Mouse (Mus musculus) cerebellum, adult 18-20 months (tissue): Measurements from ENCODE around the gene Gm45713.
"Not testable (repeated sequence)": the region's sequence is repeated elsewhere in the genome, so short reads cannot be mapped to it uniquely, and the experiment has no call there.

Source experiments
- DNase-seq, 2 experiments: peaks; one replicate each; pipeline ENCODE4 v3.0.0; 2021

The Gm45713 gene

DNA sequence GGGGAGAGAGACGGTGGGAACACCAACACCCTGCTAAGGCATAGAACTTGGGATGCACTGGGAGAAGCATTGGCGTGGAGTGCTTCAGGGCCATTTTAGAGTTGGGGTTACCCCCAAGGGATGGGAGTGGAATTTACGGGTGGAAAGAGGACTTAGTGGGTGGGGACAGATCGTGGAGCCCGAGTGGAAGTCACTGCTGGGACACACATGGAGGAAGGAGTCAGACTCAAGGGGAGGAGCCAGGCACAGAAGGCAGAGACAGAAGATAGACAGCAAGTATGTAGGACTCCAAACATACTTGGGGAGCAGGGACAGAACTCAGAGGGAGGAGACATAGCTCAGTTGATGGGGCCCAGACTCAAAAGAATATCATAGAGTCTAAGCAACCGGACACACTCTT lies 26.5 kb upstream of the Gm45713 start:
- peak in 1 of 2 experiments; percentile 61 for DNase-seq

DNA sequence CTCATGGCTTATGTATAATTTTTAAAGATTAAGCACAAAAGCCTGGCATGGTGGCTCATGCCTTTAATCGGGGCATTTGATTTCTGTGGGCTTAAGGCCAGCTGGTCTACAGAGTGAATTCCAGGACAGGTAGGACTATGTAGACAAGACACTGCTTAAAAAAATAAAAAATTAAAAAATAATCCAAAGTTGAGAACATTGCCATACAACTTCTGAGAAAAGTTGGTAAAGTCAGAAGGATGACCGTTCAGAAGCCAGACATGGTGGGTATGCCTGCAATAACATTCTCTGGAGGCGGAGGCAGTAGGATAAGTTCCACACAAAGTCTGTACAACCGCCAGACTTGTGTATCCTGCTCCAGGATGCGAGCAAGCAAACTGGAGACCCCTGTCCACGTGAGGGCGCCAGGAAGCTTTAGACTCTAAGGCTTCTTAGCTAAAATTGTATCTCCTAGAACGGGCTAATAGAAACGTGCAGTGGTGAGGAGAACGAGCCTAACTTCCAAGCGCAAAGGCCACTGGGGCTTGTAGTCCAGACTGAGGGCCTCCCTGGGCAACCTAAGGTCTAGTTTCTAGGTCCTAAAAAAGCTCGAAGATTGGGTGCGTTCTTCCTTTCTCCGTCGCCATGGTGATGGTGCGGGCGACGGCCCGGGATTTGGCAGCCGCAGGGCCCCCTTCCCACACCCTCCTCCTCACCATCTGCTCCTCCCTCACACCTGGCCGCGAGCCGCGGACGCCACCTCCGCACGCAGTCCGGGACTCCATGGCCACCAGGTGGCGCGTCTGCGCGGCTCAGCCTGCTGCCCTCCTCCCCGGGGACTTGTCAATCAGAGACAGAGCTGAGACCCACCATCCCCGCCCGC lies 25.8 kb upstream of the Gm45713 start:
- DNase-seq, result peak; percentile 97 to 99

DNA sequence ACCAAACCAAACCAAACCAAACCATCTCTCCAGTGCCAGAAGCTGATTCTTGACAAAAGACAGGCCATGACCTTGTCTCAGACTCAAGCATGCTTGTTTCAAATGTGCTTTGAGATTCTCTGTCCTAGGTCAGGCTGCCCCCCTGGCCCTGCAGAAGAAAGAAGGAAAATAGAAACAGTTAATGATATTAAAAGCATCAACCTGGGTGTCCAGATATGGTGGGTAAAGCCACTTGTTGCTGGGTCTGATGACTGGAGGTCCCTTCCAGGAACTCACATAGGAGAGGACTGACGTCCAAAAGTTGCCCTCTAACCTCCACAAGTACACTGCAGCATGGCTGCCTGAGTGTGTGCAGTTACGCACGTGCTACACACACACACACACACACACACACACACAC lies 24.8 kb upstream of the Gm45713 start:
- peak in 1 of 2 experiments; percentile 15 for DNase-seq

- no peak for DNase-seq
Measured at GRCm38 (mm10) chr7:45160316-45160800, 24.3 kb upstream of the Gm45713 start.

GRCm38 (mm10) chr7:45158991-45159390 lies 23.0 kb upstream of the Gm45713 start:
- peak in 1 of 2 experiments; percentile 18 for DNase-seq

- no peak for DNase-seq
Measured at GRCm38 (mm10) chr7:45157459-45157858, 21.4 kb upstream of the Gm45713 start.

DNA sequence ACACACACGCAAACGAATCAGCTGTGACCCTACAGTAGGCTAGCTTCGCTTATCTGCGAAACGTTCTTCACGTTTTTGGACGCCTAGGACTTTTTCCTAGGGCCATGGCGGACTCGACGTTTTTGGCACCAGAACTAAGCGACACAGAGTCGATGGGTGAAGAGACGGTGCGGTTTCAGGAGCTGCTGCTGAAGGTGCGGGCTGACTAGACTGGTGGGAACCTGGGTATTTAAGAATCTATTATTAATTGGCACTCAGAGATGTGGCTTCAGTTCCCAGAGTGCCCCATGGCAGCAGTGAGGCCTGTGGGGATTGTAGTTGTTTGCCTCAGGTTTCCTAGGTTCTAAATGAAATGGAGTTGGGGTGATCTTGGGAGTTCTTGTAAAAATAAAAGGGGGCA lies 20.2 kb upstream of the Gm45713 start:
- no peak for DNase-seq

- no peak for DNase-seq
Measured at GRCm38 (mm10) chr7:45155590-45155989, 19.6 kb upstream of the Gm45713 start.

DNA sequence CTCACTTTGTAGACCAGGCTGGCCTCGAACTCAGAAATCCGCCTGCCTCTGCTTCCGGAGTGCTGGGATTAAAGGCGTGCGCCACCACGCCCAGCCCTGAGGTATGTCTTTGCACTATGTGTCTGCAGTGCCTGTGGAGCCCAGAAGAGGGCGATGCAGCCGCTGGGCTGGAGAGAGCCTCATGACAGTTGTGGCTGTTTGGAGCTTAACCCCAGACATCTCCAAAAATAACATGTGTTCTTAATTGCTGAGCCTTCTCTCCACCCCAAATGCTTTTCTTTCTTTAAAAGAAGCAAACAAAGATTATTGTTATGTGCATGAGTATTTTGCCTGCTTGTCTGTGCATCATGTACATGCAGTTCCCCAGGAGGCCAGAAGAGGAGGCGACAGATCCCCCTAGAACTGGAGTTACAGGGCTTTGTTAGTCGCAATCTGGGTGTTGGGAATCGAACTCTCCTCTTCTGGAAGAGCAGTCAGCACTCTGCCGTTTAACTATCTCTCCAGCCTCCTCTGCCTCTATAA lies 19.0 kb upstream of the Gm45713 start:
- peak; percentile 66 to 70 for DNase-seq

- peak; percentile 97 to 99 for DNase-seq
Measured at GRCm38 (mm10) chr7:45154096-45154992, 18.3 kb upstream of the Gm45713 start, which contains the start of the genes Pih1d1 and Aldh16a1. TSS of gene Pih1d1 (plus strand) at chr7:45154303. TSS of gene Aldh16a1 (minus strand) at chr7:45154584.

DNA sequence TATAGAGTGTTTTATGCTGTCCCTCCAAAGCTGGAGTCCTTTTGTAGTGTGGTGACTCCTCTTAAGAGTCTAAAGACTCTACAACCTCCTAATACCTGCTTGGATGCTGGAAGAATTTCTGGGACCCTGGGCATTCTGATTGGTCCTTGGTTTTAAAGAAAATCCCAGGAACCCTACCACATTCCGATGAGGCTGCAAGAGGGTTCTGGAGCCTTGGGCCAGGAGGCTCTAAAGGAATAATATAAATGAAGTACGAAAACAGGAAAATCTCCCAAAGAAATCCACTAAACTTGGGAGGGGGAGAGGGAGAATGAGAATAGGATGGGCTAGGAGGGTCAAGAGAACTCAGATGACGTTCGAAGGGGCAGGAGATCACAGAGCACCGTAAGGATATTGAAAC lies 17.6 kb upstream of the Gm45713 start:
- DNase-seq, result no peak

GRCm38 (mm10) chr7:45153052-45153451 lies 17.0 kb upstream of the Gm45713 start:
- not testable (repeated sequence) for DNase-seq

DNA sequence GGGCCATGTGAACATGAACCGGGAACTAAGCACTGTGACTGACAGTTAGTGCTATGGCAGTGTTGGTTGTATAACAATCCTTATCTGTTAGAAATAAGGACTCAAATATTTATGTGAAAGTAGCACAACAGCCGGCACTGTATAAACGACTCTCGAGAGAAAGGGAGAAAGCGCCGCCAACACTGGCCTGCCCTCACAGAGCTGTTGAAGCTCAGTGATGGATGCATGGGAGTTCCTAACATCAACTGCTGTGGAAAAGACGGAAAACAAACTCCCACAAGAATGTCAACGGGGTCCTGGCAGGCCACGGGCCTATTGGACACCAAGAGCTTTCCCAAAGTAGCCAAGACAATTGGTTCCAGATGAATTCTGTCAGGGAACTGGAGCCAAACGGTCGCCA lies 15.3 kb upstream of the Gm45713 start:
- DNase-seq, result no peak

- DNase-seq, result no peak
Measured at GRCm38 (mm10) chr7:45150321-45150720, 14.3 kb upstream of the Gm45713 start.

DNA sequence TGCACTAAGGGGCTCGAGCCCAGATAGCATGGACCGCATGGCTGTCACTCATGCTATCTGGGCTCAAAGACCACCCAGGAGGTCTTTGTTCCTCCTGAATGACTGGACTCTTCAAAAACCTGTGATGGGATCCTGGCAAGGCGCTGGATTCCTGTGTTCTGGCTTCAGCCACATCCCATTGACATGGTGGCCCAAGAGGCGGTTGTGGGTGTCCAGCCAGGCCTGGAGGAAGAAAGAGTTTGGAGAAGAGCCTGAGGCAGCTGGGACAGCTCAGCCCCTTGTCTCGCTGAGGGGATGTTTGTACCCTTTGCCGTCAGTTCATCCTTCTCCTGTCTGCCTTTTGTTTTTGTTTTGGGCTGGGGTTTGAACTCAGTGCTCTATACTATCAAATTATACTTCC lies 13.5 kb upstream of the Gm45713 start:
- no peak for DNase-seq

- DNase-seq, result no peak
Measured at GRCm38 (mm10) chr7:45148534-45149098, 12.6 kb upstream of the Gm45713 start.

DNA sequence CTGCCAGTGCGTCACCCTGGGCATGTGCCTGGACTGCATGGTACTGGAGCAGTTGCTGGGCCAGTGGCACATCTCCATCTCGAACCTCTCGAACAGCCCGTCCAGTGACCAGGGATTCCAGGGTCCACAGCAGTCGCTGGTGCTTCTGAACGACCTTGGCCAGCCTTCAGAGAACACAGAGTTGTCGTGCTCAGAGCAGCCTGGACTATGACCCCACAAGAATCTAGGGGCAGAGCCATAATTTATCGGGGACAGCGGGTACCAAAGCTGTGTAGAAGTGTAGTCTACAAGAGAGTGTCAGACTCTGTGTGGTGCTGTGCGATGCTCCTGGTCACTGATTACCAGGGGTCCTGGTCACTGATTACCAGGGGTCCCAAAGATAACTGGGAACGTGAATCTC lies 11.9 kb upstream of the Gm45713 start:
- no peak for DNase-seq

DNA sequence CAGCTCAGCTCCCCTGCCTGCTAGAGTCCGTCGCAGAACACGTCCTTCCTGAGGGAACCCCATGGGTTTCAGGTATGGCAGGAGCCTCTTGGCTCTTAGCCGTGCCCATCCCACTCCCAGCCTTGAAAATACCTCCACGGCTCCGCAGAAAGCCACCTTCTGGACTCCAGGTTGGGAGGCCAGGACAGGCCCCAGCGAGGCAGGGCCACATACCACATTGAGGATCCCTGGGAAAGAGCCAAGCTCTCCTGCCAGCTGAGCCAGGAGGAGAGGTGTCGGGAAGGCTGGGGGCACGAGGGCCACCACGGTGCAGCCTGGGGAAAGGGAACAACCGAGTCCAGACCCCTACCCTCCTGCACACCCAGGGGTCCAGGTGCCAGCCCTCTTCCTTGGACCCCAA lies 11.2 kb upstream of the Gm45713 start:
- no peak for DNase-seq

DNA sequence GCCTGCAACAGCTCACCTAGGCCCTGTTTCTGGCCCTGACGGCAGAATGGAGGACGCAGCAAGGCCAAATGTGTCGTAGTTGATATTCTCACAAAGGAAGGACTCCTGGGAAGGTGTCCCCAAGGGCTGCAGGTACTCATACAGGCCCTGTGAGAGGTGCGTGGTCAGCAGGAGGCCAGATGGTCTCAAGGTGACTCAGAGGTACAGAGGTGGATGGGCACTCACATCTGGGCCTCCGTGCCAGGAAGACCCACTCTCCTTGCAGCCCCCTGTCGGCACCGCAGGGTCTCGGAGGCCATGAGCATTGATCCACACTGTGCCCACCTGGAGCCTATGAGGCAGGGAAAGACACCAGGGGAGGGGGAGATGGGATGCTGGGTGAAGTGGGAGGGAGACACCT lies 9.4 kb upstream of the Gm45713 start:
- DNase-seq, result no peak

GRCm38 (mm10) chr7:45144368-45145174 lies 8.5 kb upstream of the Gm45713 start:
- no peak for DNase-seq

DNA sequence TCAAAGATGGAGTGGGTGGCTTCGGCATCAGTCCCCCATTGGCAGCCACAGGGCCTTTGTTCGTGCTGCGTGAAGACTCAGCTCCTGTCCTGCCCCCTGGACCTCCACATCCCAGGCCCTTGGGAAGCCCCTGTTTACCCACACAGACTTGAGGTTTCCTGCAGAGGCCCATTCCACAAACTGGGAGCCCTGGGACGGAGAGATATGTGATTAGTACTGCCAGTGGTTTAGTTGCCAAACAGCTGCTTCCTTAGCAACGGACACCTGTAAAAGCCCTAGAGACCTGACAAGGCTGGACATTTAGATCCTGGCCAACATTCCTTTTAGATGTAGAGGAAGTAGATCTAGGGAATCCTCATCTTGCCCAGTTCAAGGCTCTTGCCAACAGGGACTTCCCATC lies 5.9 kb upstream of the Gm45713 start:
- no peak for DNase-seq

- no peak for DNase-seq
Measured at GRCm38 (mm10) chr7:45141319-45141718, 5.3 kb upstream of the Gm45713 start.
